Mouse (Mus musculus) testis, adult 2 months (tissue): ENCODE data around the gene Plch1. TPM values are rescaled to one million over a fixed set of nuclear protein-coding genes. Genes with fewer than 3 reads are reported as not detected.

Experiments used
- H3K27ac ChIP-seq: fragments of 200-500 bp; 2 replicates; pipeline ENCODE4 v1.5.1; 2012; ENCODE audit warnings: low read depth, low read length; ENCODE audit not compliant: control insufficient read depth, insufficient read depth
- H3K27me3 ChIP-seq: fragments of 200-500 bp; 2 replicates; pipeline ENCODE4 v1.6.1; 2012; ENCODE audit warnings: mild to moderate bottlenecking, low read length, moderate library complexity; ENCODE audit not compliant: control insufficient read depth, insufficient read depth
- H3K36me3 ChIP-seq: fragments of 200-500 bp; 2 replicates; pipeline ENCODE4 v1.6.1; 2012; ENCODE audit warnings: mild to moderate bottlenecking, low read length; ENCODE audit not compliant: control insufficient read depth, insufficient read depth
- H3K4me1 ChIP-seq: fragments of 200-500 bp; 2 replicates; pipeline ENCODE4 v1.6.1; 2012; ENCODE audit warnings: low read length; ENCODE audit not compliant: control insufficient read depth, insufficient read depth
- H3K4me3 ChIP-seq: fragments of 200-500 bp; 2 replicates; pipeline ENCODE4 v1.5.1; 2012; ENCODE audit warnings: low read depth, mild to moderate bottlenecking, low read length, moderate library complexity, mixed read lengths; ENCODE audit not compliant: control insufficient read depth
- CTCF ChIP-seq: fragments of 200-500 bp; IDR thresholded peaks from 2 replicates; pipeline ENCODE4 v1.5.1; 2012; ENCODE audit warnings: low read depth, mild to moderate bottlenecking, inconsistent platforms, low read length, moderate library complexity; ENCODE audit not compliant: control insufficient read depth, insufficient read depth, insufficient replicate concordance
- POLR2A ChIP-seq: fragments of 200-500 bp; IDR thresholded peaks from 2 replicates; pipeline ENCODE4 v1.6.1; 2012; ENCODE audit warnings: low read depth, mild to moderate bottlenecking, inconsistent platforms, low read length, moderate library complexity; ENCODE audit not compliant: control insufficient read depth
- polyA plus RNA-seq: library from polyadenylated mRNA; depleted of rRNA; stranded (reverse); fragments of >200 nt; gene quantifications from 2 replicates; pipeline ENCODE4 v1.2.3, GENCODE M21; 2012

Gene Plch1
- polyA plus RNA-seq, 1 experiment, result 0.26 TPM

GRCm38 (mm10) chr3:63835816-63836215 is 63.5 kb downstream of the Plch1 start:
- H3K36me3 ChIP-seq, result no peaks in the 10 kb centered on the region
- H3K4me3 ChIP-seq, result no peak overlapping the region
- TF ChIP-seq POLR2A (no peak), CTCF (no peak)
- H3K27ac ChIP-seq, result no peak overlapping the region
- H3K4me1 ChIP-seq, result no peaks in the 10 kb centered on the region
- H3K27me3 ChIP-seq, result no peaks in the 10 kb centered on the region

- Histone ChIP-seq H3K36me3 (no peaks in the 10 kb centered on the region), H3K4me3 (no peak overlapping the region), H3K27me3 (no peaks in the 10 kb centered on the region), H3K4me1 (no peaks in the 10 kb centered on the region), H3K27ac (no peak overlapping the region)
- TF ChIP-seq POLR2A (no peak), CTCF (no peak)
These were observed 75.3 kb downstream of the Plch1 start for GRCm38 (mm10) chr3:63823874-63824400.

GRCm38 (mm10) chr3:63822631-63823030 is 76.6 kb downstream of the Plch1 start:
- H3K27ac ChIP-seq, result no peak overlapping the region
- no peak overlapping the region for H3K4me3 ChIP-seq
- H3K4me1 ChIP-seq, result no peaks in the 10 kb centered on the region
- H3K27me3 ChIP-seq, result no peaks in the 10 kb centered on the region
- H3K36me3 ChIP-seq, result no peaks in the 10 kb centered on the region
- TF ChIP-seq CTCF, result no peak
- TF ChIP-seq POLR2A, result no peak

GRCm38 (mm10) chr3:63815131-63815530 is 84.1 kb downstream of the Plch1 start:
- Histone ChIP-seq H3K36me3 (no peaks in the 10 kb centered on the region), H3K4me3 (no peak overlapping the region), H3K4me1 (no peaks in the 10 kb centered on the region), H3K27ac (no peak overlapping the region), H3K27me3 (no peaks in the 10 kb centered on the region)
- TF ChIP-seq CTCF, result no peak
- TF ChIP-seq POLR2A, result no peak

- Histone ChIP-seq H3K27ac (no peak overlapping the region), H3K4me3 (no peak overlapping the region), H3K36me3 (no peaks in the 10 kb centered on the region), H3K27me3 (no peaks in the 10 kb centered on the region), H3K4me1 (no peaks in the 10 kb centered on the region)
- TF ChIP-seq POLR2A (no peak), CTCF (no peak)
These were observed 85.1 kb downstream of the Plch1 start for GRCm38 (mm10) chr3:63814203-63814602.

- Histone ChIP-seq H3K4me3 (no peak overlapping the region), H3K27ac (no peak overlapping the region), H3K36me3 (no peaks in the 10 kb centered on the region), H3K4me1 (no peaks in the 10 kb centered on the region), H3K27me3 (no peaks in the 10 kb centered on the region)
- TF ChIP-seq CTCF, result no peak
- TF ChIP-seq POLR2A, result no peak
These were observed 92.4 kb downstream of the Plch1 start for GRCm38 (mm10) chr3:63806906-63807305.

GRCm38 (mm10) chr3:63805496-63805895 is 93.8 kb downstream of the Plch1 start:
- H3K27me3 ChIP-seq, result no peaks in the 10 kb centered on the region
- no peak overlapping the region for H3K4me3 ChIP-seq
- TF ChIP-seq POLR2A (no peak), CTCF (no peak)
- no peaks in the 10 kb centered on the region for H3K36me3 ChIP-seq
- no peaks in the 10 kb centered on the region for H3K4me1 ChIP-seq
- H3K27ac ChIP-seq, result no peak overlapping the region

GRCm38 (mm10) chr3:63800685-63801084 is 98.6 kb downstream of the Plch1 start:
- H3K4me3 ChIP-seq, result no peak overlapping the region
- no peaks in the 10 kb centered on the region for H3K36me3 ChIP-seq
- no peaks in the 10 kb centered on the region for H3K27me3 ChIP-seq
- no peaks in the 10 kb centered on the region for H3K4me1 ChIP-seq
- no peak overlapping the region for H3K27ac ChIP-seq
- TF ChIP-seq POLR2A, result no peak
- TF ChIP-seq CTCF, result no peak
